Mouse (Mus musculus): Measurements from ENCODE around the gene Gstm4. TPM values are rescaled to one million over a fixed set of nuclear protein-coding genes. Genes with fewer than 3 reads are reported as not detected.
"Not testable (repeated sequence)": the region's sequence is repeated elsewhere in the genome, so short reads cannot be mapped to it uniquely, and the experiment has no call there.

Gstm4 gene
- polyA plus RNA-seq, 1 experiment from 2014 or later, result 12.6 TPM

DNA sequence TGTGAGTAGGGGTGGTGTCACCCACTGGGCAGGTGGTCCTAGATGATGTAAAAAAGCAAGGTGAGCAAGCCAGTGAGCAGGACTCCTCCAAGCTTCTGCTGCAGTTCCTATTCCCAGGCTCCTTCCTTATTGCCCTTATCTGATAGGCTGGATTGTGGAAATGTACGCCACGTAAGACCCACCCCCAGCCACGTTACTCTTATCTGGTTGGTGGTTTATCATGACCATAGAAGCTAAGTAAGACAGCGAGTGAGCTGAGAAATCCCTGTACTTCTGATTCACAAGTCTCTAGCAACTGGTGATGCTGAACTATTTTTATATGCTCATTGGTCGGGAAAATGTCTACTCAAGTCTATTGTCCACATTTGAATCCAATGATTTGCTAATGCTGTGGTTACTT lies 18.6 kb downstream of the Gstm4 start:
- ATAC-seq (ENCODE audit: low FRiP score, low read depth), result no peak
- H3K27me3 ChIP-seq, result no peaks in the 10 kb centered on the region
- no peak overlapping the region for H3K27ac ChIP-seq (replicated peaks)
- H3K36me3 ChIP-seq, result no peaks in the 10 kb centered on the region
- H3K9ac ChIP-seq (replicated peaks), result no peak overlapping the region
- H3K4me1 ChIP-seq, result no peaks in the 10 kb centered on the region
- no peak overlapping the region for H3K4me3 ChIP-seq
- no peaks in the 10 kb centered on the region for H3K9me3 ChIP-seq
- no peak overlapping the region for H3K4me2 ChIP-seq (replicated peaks)
- WGBS, result 82% methylated on average over 5 of the region's 5 CpGs

DNA sequence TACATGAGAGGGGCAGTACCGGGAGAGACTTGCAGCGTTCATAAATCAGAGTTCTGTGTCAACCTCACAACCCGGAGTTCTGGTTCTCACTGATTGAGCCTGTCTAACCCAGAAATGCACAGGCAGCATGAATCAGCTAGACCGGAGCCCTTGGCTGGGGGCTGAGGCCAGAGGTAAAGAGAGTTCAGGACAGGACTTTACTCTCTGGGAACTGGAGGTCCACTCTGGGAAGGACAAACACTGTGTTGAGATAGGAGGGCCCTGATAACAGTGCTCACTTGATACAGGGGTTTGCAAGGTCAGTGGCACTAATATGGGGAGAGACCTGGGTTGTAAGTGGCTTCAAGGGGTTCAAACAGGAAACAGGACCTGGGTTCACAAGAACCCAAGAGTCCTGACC lies 19.4 kb downstream of the Gstm4 start:
- no peak overlapping the region for H3K4me3 ChIP-seq
- H3K27me3 ChIP-seq, result no peaks in the 10 kb centered on the region
- H3K9me3 ChIP-seq, result no peaks in the 10 kb centered on the region
- no peak overlapping the region for H3K4me2 ChIP-seq (replicated peaks)
- H3K36me3 ChIP-seq, result no peaks in the 10 kb centered on the region
- H3K4me1 ChIP-seq, result no peaks in the 10 kb centered on the region
- no peak overlapping the region for H3K27ac ChIP-seq (replicated peaks)
- no peak for ATAC-seq (ENCODE audit: low FRiP score, low read depth)
- H3K9ac ChIP-seq (replicated peaks), result no peak overlapping the region
- WGBS, result 87% methylated on average over 4 of the region's 4 CpGs

DNA sequence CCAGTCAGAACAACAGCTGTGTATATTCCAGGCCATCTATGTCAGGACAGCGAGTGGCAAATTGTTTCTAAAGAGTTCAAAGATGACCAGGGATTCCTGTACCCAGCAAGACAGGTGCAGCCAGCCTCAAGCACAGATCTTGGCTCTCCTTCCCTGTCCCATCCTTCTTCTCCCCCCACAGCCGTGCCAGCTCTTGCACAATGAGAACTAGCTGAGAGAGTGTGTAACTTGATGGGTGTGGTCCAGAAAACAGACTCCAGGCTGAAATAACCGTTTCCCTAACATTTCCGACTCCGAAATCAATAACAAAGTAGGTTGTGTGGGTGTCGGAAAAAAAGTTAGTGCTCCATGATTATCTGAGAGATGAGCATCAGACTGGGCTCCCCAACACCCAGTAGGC lies 22.0 kb downstream of the Gstm4 start:
- Histone ChIP-seq H3K36me3 (no peaks in the 10 kb centered on the region), H3K4me2 (replicated peaks) (no peak overlapping the region), H3K9me3 (no peaks in the 10 kb centered on the region), H3K4me3 (no peak overlapping the region), H3K9ac (replicated peaks) (no peak overlapping the region), H3K27ac (replicated peaks) (no peak overlapping the region), H3K4me1 (peaks cover 5% of the 10 kb centered on the region; the same call in 1 of the 2 replicates), H3K27me3 (no peaks in the 10 kb centered on the region)
- 89% methylated on average over 6 of the region's 6 CpGs for WGBS
- ATAC-seq (ENCODE audit: low FRiP score, low read depth), result no peak

DNA sequence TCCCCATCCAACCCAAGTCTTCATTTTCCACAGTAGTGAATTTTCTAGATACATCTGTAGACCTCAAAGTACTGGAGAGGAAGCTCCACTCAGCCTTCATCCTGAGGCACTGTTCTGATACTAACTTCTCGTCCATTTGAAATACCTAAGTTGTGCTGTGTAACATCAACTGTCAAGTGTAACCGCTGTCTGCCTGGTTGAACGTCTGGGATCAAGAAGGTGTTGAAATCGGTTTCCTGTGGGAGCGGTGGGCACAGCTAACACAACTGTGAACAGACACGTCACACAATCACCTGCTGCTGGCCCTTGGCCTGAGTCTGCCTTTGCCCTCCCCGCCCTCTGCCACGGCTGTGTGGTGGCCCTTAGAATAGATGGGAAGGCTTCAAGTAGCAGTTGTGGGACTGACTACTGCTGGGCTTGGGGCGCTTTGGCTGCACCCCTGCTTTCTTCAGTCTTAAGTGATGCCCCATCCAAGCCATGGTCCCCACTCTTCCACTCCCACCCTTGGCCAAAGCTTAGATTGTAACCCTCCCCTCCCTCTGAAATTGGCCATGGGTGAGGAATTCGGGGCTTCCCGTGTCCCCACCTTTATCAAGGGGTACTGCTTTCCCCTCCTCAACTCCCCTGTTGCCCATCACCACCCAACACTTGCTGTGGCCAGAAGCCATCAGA lies 24.2 kb downstream of the Gstm4 start:
- 89% methylated on average over 11 of the region's 11 CpGs for WGBS
- not testable (repeated sequence) for H3K27ac ChIP-seq (replicated peaks); H3K36me3 ChIP-seq; H3K4me3 ChIP-seq; H3K27me3 ChIP-seq; H3K9ac ChIP-seq (replicated peaks); H3K4me2 ChIP-seq (replicated peaks); H3K9me3 ChIP-seq; ATAC-seq (ENCODE audit: low FRiP score, low read depth)
- peaks cover 14% of the 10 kb centered on the region for H3K4me1 ChIP-seq

DNA sequence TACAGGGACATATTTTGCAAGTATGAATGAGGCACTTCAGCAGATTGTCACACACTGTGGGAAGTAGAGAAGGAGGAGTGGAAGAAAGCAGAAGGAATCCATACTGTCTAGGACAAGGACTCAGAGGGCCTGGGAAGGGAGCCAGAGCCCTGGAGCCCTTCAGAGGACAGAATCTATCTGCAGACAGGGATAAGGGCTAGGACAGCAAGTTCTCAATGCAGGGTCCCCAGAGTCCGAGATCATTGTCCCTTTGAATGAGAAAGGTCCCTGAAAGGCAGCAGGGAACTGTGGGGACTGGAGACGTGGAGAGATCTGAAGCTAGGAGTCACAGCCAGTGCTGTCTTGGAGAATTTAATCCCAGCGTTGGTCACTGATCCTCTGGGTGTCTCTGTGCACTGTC lies 25.5 kb downstream of the Gstm4 start:
- H3K27me3 ChIP-seq; H3K27ac ChIP-seq (replicated peaks); ATAC-seq (ENCODE audit: low FRiP score, low read depth); H3K9me3 ChIP-seq; H3K9ac ChIP-seq (replicated peaks); H3K4me3 ChIP-seq; H3K4me2 ChIP-seq (replicated peaks); H3K36me3 ChIP-seq: not testable (repeated sequence)
- 63% methylated on average over 3 of the region's 3 CpGs for WGBS
- peaks cover 14% of the 10 kb centered on the region for H3K4me1 ChIP-seq

DNA sequence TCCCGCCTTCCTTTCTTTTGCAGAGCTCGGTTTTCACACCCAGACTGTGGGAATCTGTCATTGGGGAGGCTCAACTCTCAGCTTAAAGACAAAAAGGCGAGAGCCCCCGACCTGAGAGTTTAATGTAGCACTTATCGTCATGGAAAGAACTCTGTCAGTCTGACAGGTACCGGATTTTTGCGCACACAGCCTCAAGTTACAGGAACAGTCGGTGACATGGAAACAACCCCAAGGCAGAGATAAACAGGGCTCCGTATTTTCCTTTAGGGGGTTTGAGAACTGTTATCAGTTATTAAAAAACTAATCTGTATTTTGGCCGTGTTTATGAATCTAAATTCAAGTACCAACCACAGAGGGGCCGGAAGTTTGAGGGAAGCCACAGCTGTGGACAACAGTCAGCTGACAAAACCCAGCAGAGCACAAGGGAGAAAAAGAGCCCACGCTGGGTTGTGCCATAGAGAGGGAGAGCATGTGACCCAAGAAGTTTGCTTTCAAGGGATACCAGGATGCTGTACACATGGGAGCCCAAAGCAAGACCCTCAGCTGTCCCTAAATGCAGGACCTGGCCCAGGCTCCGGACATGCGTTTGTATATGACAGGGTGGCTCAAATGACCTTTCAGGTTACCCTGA lies 26.4 kb downstream of the Gstm4 start:
- ATAC-seq (ENCODE audit: low FRiP score, low read depth), result no peak

DNA sequence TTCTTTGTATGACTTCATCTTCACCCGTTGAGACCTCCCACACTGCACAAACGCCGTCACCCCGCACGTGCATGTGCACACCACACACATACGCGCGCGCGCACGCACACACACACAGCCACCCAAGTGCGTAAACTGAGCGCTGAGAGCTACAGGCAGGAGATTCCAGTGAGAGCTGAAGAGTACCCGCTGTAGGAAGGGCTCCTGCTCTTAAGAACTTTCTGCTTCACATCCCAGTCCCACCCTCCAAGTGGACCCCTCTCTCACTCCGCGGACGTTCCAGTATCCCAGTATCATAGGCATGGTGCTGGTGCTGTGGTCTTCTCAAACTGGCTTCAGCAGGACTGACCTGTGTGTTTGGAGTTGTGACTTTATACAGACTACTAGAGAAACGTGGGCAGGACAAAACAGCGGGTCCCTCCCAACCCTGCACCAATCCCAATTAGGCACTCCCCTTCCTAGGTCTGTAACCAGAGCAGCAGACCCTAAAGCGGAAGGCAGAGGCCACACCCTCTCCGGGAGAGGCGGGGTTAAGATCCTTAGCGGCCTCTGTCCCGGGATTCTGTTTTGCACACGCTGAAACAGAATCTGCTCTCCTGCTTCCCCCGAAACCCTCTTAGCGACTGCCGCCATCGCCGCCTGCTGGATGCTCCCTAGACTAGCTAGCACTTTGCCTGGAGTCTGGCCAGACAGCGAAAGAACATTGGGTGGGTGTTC lies 27.1 kb downstream of the Gstm4 start, which contains the start of gene Gstm1:
Gstm1 (minus strand) TSS at position 501 of the 717 bp plus-strand sequence.
- WGBS, result 1% methylated on average over 31 of the region's 31 CpGs
- peak within 1 kb of the TSS; percentile 84 for H3K4me2 ChIP-seq (replicated peaks)
- peak; percentile 97 for ATAC-seq (ENCODE audit: low FRiP score, low read depth)

More for the DNA sequence above, 26.4 kb downstream of the Gstm4 start:
- no peaks in the 10 kb centered on the region for H3K9me3 ChIP-seq
- peaks cover 7% of the 10 kb centered on the region; the same call in 1 of the 2 replicates for H3K27me3 ChIP-seq
- H3K4me2 ChIP-seq (replicated peaks), result peak overlapping the region; percentile 84
- no peaks in the 10 kb centered on the region for H3K36me3 ChIP-seq
- peak overlapping the region; percentile 47 for H3K4me3 ChIP-seq
- peak overlapping the region; percentile 68 for H3K27ac ChIP-seq (replicated peaks)
- peak overlapping the region; percentile 57 for H3K9ac ChIP-seq (replicated peaks)
- WGBS, result 36% methylated on average over 14 of the region's 14 CpGs
- H3K4me1 ChIP-seq, result peaks cover 14% of the 10 kb centered on the region

DNA sequence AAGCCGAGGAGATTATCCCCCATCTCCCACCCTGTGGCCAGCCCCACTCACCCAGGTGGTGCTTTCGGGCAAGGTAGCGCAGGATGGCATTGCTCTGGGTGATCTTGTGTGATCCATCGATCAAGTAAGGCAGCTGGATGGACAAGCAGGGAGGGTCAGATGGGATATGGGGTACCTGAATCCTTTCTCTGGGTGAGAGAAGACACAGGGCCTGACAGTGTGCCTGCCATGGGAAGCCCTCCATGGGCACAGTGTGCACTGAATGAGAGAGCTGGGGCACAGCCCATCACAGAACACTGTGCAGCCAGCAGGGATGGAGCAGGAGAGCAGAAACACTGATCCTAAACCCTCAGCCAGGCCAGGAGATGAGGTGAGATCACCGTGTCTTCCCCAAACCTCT lies 28.2 kb downstream of the Gstm4 start:
- not testable (repeated sequence) for H3K27ac ChIP-seq (replicated peaks)

More for the DNA sequence above, 27.1 kb downstream of the Gstm4 start, which contains the start of gene Gstm1:
- Histone ChIP-seq H3K27ac (replicated peaks) (peak within 1 kb of the TSS; percentile 68), H3K27me3 (peaks cover 7% of the 10 kb centered on the region; the same call in 1 of the 2 replicates), H3K4me1 (peaks cover 14% of the 10 kb centered on the region), H3K4me3 (peak within 1 kb of the TSS; percentile 47), H3K9me3 (no peaks in the 10 kb centered on the region), H3K9ac (replicated peaks) (peak within 1 kb of the TSS; percentile 57), H3K36me3 (no peaks in the 10 kb centered on the region)

DNA sequence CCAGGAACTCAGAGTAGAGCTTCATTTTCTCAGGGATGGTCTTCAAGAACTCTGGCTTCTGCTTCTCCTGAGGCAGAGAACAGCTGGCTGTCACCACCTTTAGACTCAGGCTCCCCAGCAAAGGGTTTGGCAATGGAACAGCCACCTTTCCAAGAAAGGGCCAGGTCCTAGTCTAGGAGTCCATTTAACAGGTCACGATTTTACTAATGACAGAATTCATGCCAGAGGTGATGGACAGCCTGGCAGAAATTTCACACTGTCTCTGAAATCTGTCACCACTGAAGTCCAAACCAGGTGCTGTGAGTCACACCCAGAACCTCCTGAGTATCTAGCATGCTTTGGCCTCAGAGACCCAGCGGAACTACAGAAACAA lies 29.7 kb downstream of the Gstm4 start:
- 89% methylated on average over 2 of the region's 2 CpGs for WGBS
- H3K27me3 ChIP-seq, result peaks cover 7% of the 10 kb centered on the region; the same call in 1 of the 2 replicates
- peaks cover 20% of the 10 kb centered on the region for H3K4me1 ChIP-seq
- ATAC-seq (ENCODE audit: low FRiP score, low read depth), result no peak
- H3K4me2 ChIP-seq (replicated peaks), result no peak overlapping the region
- H3K27ac ChIP-seq (replicated peaks), result no peak overlapping the region
- H3K9me3 ChIP-seq, result no peaks in the 10 kb centered on the region
- no peak overlapping the region for H3K4me3 ChIP-seq
- no peak overlapping the region for H3K9ac ChIP-seq (replicated peaks)
- no peaks in the 10 kb centered on the region for H3K36me3 ChIP-seq

More for the DNA sequence above, 28.2 kb downstream of the Gstm4 start:
- not testable (repeated sequence) for H3K27me3 ChIP-seq; ATAC-seq (ENCODE audit: low FRiP score, low read depth); H3K4me3 ChIP-seq; H3K9me3 ChIP-seq; H3K4me2 ChIP-seq (replicated peaks); H3K36me3 ChIP-seq; H3K9ac ChIP-seq (replicated peaks)
- whole genome bisulfite sequencing, result 88% methylated on average over 5 of the region's 5 CpGs
- peaks cover 16% of the 10 kb centered on the region for H3K4me1 ChIP-seq

DNA sequence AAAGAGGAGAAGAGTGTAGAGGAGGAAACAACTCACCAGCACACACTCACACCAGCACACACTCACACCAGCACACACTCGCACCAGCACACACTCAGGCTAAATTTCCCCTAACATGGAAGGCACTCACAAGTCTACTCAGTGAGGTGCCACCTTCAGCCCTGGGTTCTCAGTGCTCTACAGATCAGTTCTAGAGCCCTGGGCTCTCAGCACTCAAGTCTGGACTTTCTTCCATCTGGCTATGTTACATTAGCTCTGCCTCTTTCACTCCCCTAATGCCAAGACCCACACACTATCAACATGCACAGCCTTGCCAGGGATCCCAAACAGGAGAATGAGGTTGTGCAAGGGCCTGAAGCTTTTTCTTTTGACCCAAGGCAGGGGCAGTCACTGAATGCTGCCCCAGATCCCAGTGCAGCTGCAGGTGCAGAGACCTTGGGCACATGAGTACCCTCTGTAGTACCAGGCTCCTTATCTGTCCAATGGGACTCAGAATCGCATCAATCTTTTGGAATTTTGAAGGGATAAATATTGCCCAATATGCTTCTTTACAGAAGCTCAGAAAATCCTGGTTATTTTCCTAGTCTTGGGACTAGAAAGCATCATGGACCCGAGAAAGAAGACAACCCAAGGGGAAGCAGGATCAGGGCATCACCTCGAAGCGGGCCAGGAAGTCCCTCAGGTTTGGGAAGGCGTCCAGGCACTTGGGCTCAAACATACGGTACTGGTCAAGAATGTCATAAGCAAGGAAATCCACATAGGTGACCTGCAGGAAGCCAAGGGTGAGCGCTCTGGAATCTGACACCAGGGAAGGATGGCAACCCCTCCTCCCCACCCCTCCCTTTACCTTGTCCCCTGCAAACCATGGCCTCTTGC lies 30.4 kb downstream of the Gstm4 start:
- H3K4me3 ChIP-seq, result no peak overlapping the region
- H3K9me3 ChIP-seq, result no peaks in the 10 kb centered on the region
- WGBS, result 89% methylated on average over 7 of the region's 8 CpGs
- peaks cover 7% of the 10 kb centered on the region; the same call in 1 of the 2 replicates for H3K27me3 ChIP-seq
- no peak overlapping the region for H3K4me2 ChIP-seq (replicated peaks)
- H3K4me1 ChIP-seq, result peaks cover 20% of the 10 kb centered on the region
- no peak overlapping the region for H3K9ac ChIP-seq (replicated peaks)
- no peak for ATAC-seq (ENCODE audit: low FRiP score, low read depth)
- H3K36me3 ChIP-seq, result no peaks in the 10 kb centered on the region
- H3K27ac ChIP-seq (replicated peaks), result no peak overlapping the region

DNA sequence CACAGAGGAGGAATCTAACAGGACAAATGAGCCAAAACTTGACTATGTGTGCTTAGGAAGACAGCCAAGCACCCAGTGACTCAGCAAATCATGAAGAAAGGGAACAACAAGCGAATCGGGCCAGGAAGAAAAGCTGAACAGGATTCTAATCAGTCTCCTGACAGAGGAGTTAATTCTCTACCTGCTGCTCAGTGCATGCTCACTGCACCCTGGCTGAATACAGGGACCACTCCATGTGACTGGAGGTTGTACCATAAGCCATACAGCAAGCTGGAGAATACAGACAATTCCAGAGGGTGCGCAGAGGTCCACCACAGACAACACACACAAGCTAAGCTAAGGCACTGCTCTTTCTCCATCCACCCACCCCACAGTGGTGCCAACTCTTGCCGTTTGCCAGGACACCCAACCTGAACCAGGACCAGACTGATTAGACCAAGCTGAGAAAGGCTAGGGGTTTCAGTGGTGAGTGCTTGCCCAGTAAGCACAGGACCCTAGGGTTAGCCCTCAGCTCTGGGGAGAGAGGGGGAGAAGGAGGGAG lies 31.3 kb downstream of the Gstm4 start:
- 80% methylated on average over 4 of the region's 4 CpGs for WGBS
- Histone ChIP-seq H3K9me3 (no peaks in the 10 kb centered on the region), H3K27me3 (peaks cover 7% of the 10 kb centered on the region; the same call in 1 of the 2 replicates), H3K4me1 (peaks cover 18% of the 10 kb centered on the region), H3K27ac (replicated peaks) (no peak overlapping the region), H3K9ac (replicated peaks) (no peak overlapping the region), H3K36me3 (no peaks in the 10 kb centered on the region), H3K4me2 (replicated peaks) (no peak overlapping the region), H3K4me3 (no peak overlapping the region)
- ATAC-seq (ENCODE audit: low FRiP score, low read depth), result no peak

All from midbrain, embryonic 12.5 days (tissue).